Mouse (Mus musculus): Measurements from ENCODE around the gene Fam166b.

- TF ChIP-seq CTCF (IDR thresholded peaks at IDR 0.05; ENCODE audit: low read depth, low read length) (no peak), POLR2A (IDR thresholded peaks at IDR 0.05; ENCODE audit: borderline replicate concordance, low read depth, low read length) (no peak)
Measured at GRCm38 (mm10) chr4:43383246-43384082, 45.5 kb downstream of the Fam166b start.
